Mouse (Mus musculus): Measurements from ENCODE around the gene Lrrc74a. TPM values are rescaled to one million over a fixed set of nuclear protein-coding genes. Genes with fewer than 3 reads are reported as not detected.

Gene Lrrc74a
- total RNA-seq, 2 experiments from 2014 or later: not detected

- DNase-seq: no peak
- intact Hi-C loops (cut with DNase I; ENCODE audit: low total_unique reads): no loop called here
Observed at GRCm38 (mm10) chr12:86776341-86776860, 42.2 kb downstream of the Lrrc74a start.

- intact Hi-C loops (cut with DNase I; ENCODE audit: low total_unique reads): no loop called here
- no peak for DNase-seq
Observed at GRCm38 (mm10) chr12:86778531-86778930, 44.4 kb downstream of the Lrrc74a start.

GRCm38 (mm10) chr12:86779206-86779989 lies 45.2 kb downstream of the Lrrc74a start:
- intact Hi-C loops (cut with DNase I; ENCODE audit: low total_unique reads): no loop called here
- peak; percentile 70 for DNase-seq

GRCm38 (mm10) chr12:86781654-86782202 lies 47.6 kb downstream of the Lrrc74a start:
- DNase-seq: no peak
- intact Hi-C loops (cut with DNase I; ENCODE audit: low total_unique reads): no loop called here

GRCm38 (mm10) chr12:86786149-86787019 lies 52.2 kb downstream of the Lrrc74a start:
- intact Hi-C loops (cut with DNase I; ENCODE audit: low total_unique reads): no loop called here
- DNase-seq: no peak

- DNase-seq: no peak
- intact Hi-C loops (cut with DNase I; ENCODE audit: low total_unique reads): no loop called here
Observed at GRCm38 (mm10) chr12:86787020-86787553, 52.9 kb downstream of the Lrrc74a start.

- intact Hi-C loops (cut with DNase I; ENCODE audit: low total_unique reads): loop anchor here (5.0 kb wide), 1 partner anchor 122 kb away; no protein-coding TSS in a partner anchor
- no peak for DNase-seq
Observed at GRCm38 (mm10) chr12:86790100-86790848, 56.1 kb downstream of the Lrrc74a start.

- intact Hi-C loops (cut with DNase I; ENCODE audit: low total_unique reads): loop anchor here (5.0 kb wide), 1 partner anchor 122 kb away; no protein-coding TSS in a partner anchor
Observed at GRCm38 (mm10) chr12:86790849-86791127, 56.6 kb downstream of the Lrrc74a start.

GRCm38 (mm10) chr12:86791987-86792386 lies 57.8 kb downstream of the Lrrc74a start:
- intact Hi-C loops (cut with DNase I; ENCODE audit: low total_unique reads): loop anchor here (5.0 kb wide), 1 partner anchor 120 kb away; no protein-coding TSS in a partner anchor
- DNase-seq: no peak

More at GRCm38 (mm10) chr12:86790849-86791127, 56.6 kb downstream of the Lrrc74a start:
- peak; percentile 76 for DNase-seq

- DNase-seq: peak; percentile 74
- intact Hi-C loops (cut with DNase I; ENCODE audit: low total_unique reads): loop anchor here (5.0 kb wide), 1 partner anchor 118 kb away; no protein-coding TSS in a partner anchor
Observed at GRCm38 (mm10) chr12:86793830-86794229, 59.7 kb downstream of the Lrrc74a start.

GRCm38 (mm10) chr12:86794331-86794730 lies 60.2 kb downstream of the Lrrc74a start:
- intact Hi-C loops (cut with DNase I; ENCODE audit: low total_unique reads): loop anchor here (5.0 kb wide), 1 partner anchor 118 kb away; no protein-coding TSS in a partner anchor

GRCm38 (mm10) chr12:86795076-86795837 lies 61.1 kb downstream of the Lrrc74a start:
- no peak for DNase-seq
- intact Hi-C loops (cut with DNase I; ENCODE audit: low total_unique reads): no loop called here

More at GRCm38 (mm10) chr12:86794331-86794730, 60.2 kb downstream of the Lrrc74a start:
- DNase-seq: no peak

- intact Hi-C loops (cut with DNase I; ENCODE audit: low total_unique reads): no loop called here
- peak; percentile 78 for DNase-seq
Observed at GRCm38 (mm10) chr12:86795838-86796232, 61.7 kb downstream of the Lrrc74a start.

- intact Hi-C loops (cut with DNase I; ENCODE audit: low total_unique reads): no loop called here
- DNase-seq: no peak
Observed at GRCm38 (mm10) chr12:86796351-86796750, 62.2 kb downstream of the Lrrc74a start.

- DNase-seq: no peak
- intact Hi-C loops (cut with DNase I; ENCODE audit: low total_unique reads): no loop called here
Observed at GRCm38 (mm10) chr12:86797771-86798170, 63.6 kb downstream of the Lrrc74a start.

GRCm38 (mm10) chr12:86798773-86799540 lies 64.8 kb downstream of the Lrrc74a start:
- intact Hi-C loops (cut with DNase I; ENCODE audit: low total_unique reads): no loop called here

GRCm38 (mm10) chr12:86799786-86800185 lies 65.6 kb downstream of the Lrrc74a start:
- no peak for DNase-seq
- intact Hi-C loops (cut with DNase I; ENCODE audit: low total_unique reads): no loop called here

More at GRCm38 (mm10) chr12:86798773-86799540, 64.8 kb downstream of the Lrrc74a start:
- peak; percentile 84 for DNase-seq

All from gastrocnemius, postnatal 14 days (tissue).